Mouse (Mus musculus) heart, embryonic 12.5 days (tissue): ENCODE results near the gene Slc38a10. TPM values are rescaled to one million over a fixed set of nuclear protein-coding genes. Genes with fewer than 3 reads are reported as not detected.

Experiments
- microRNA-seq: library from miRNA; unstranded; fragments of <30 nt; microRNA quantifications from one replicate; pipeline ENCODE4, GENCODE M21; 2017
- polyA plus RNA-seq: library from polyadenylated mRNA; unstranded; fragments of >200 nt; fragmentation: Nextera tagmentation; extraction: Ambion mirVana; gene quantifications from 2 replicates; pipeline ENCODE4 v1.2.1, GENCODE M21; 2016

Slc38a10 gene
- polyA plus RNA-seq, 1 experiment from 2014 or later, result 114 TPM

Small RNAs within 50 kb of the gene (microRNA-seq; reads per million reads assigned to microRNA genes)
- not detected for gene Gm25948

Other genes with a start within 250 kb of the Slc38a10 start
- 67.8 and 70.4 TPM in 2 replicates for gene Chmp6, start 237.9 kb downstream of the Slc38a10 start, polyA plus RNA-seq
- gene Baiap2, start 208.6 kb downstream of the Slc38a10 start, polyA plus RNA-seq, result 15.6 and 16.4 TPM in 2 replicates
- 0.63 and 0.92 TPM in 2 replicates for gene Aatk, start 104.2 kb downstream of the Slc38a10 start, polyA plus RNA-seq
- gene Cep131, start 64.5 kb downstream of the Slc38a10 start, polyA plus RNA-seq, result 18.7 and 19.2 TPM in 2 replicates
- 15.5 and 16.8 TPM in 2 replicates for gene Tepsin, start 52.6 kb downstream of the Slc38a10 start, polyA plus RNA-seq
- gene Ndufaf8, start 52.4 kb downstream of the Slc38a10 start, polyA plus RNA-seq, result 73.9 and 79.2 TPM in 2 replicates
- 6.5 and 7.6 TPM in 2 replicates for gene Bahcc1, start 81.6 kb upstream of the Slc38a10 start, polyA plus RNA-seq
- gene Actg1, start 197.2 kb upstream of the Slc38a10 start, polyA plus RNA-seq, result 1,404 and 1,426 TPM in 2 replicates
- gene Fscn2, start 210.2 kb upstream of the Slc38a10 start, polyA plus RNA-seq, result 0.17 and 0.63 TPM in 2 replicates
- gene Faap100, start 227.4 kb upstream of the Slc38a10 start, polyA plus RNA-seq, result 32.0 and 32.3 TPM in 2 replicates